ENCODE assay signal across 15 mouse cellular contexts in genomic region chr10:7267903-7268302, GRCm38 (mm10). TPM values are rescaled to one million over a fixed set of nuclear protein-coding genes. Genes with fewer than 3 reads are reported as not detected.
DNase-seq lines count a peak whose midpoint lies in the region; ATAC-seq and TF ChIP-seq lines count a peak whose summit lies in the region.
"Had no signal": no experiment of that assay in that cellular context is flagged by ENCODE, and none has a peak within 500 bp of the region (broad histone marks: within the 10 kb centered on the region; RNA-seq: fewer than 3 reads in every experiment).

No protein-coding gene starts in this region.

- no peaks in the 10 kb centered on the region for H3K9me3 ChIP-seq in forebrain, postnatal 0 days (ENCODE audit: low read length)
- H3K9me3 ChIP-seq: embryonic facial prominence, embryonic 13.5 days; limb, embryonic 13.5 days; neural tube, embryonic 12.5 days; stomach, embryonic 15.5 days had no signal

- H3K27me3 ChIP-seq in forebrain, postnatal 0 days (ENCODE audit: insufficient read depth, low read length): no peaks in the 10 kb centered on the region
- H3K27me3 ChIP-seq: embryonic facial prominence, embryonic 13.5 days; limb, embryonic 13.5 days; neural tube, embryonic 12.5 days; stomach, embryonic 15.5 days had no signal

- no peak for TF ChIP-seq CTCF in forebrain, postnatal 0 days (IDR thresholded peaks at IDR 0.05; ENCODE audit: low read depth)

- no peak overlapping the region for H3K9ac ChIP-seq in forebrain, postnatal 0 days
- H3K9ac ChIP-seq: embryonic facial prominence, embryonic 13.5 days; limb, embryonic 13.5 days; neural tube, embryonic 12.5 days; stomach, embryonic 15.5 days had no signal

- H3K27ac ChIP-seq in forebrain, postnatal 0 days (ENCODE audit: low read depth, low read length): no peak overlapping the region
- H3K27ac ChIP-seq: embryonic facial prominence, embryonic 13.5 days; limb, embryonic 13.5 days; neural tube, embryonic 12.5 days; stomach, embryonic 15.5 days had no signal

- DNase-seq in frontal cortex, postnatal 25 days (ENCODE audit: low spot score in 2 of 2): no peak
- peak; percentile 24 to 29 for DNase-seq in layer of hippocampus, postnatal 14 days (ENCODE audit: low spot score in 2 of 2)
- DNase-seq in layer of hippocampus, postnatal 25 days (ENCODE audit: extremely low spot score in 1 of 2, low spot score in 1 of 2): no peak
- peak; percentile 74 for DNase-seq in cerebellum, adult 8-10 months
- DNase-seq in forebrain, postnatal 0 days: no peak
- DNase-seq in right cerebral cortex, postnatal 10 days (ENCODE audit: low spot score in 2 of 2): no peak
- DNase-seq: adrenal gland, postnatal 10 days; heart, postnatal 10 days; spleen, adult 18-20 months had no signal

- H3K4me2 ChIP-seq in forebrain, postnatal 0 days (ENCODE audit: low read depth): no peak overlapping the region
- H3K4me2 ChIP-seq: embryonic facial prominence, embryonic 13.5 days; limb, embryonic 13.5 days; neural tube, embryonic 12.5 days; stomach, embryonic 15.5 days had no signal

- 0 out of 2 replicates have a peak, but pooled peaks cover 6% of the 10 kb centered on the region for H3K4me1 ChIP-seq in forebrain, postnatal 0 days (ENCODE audit: insufficient read depth)
- H3K4me1 ChIP-seq: limb, embryonic 13.5 days; stomach, embryonic 15.5 days had no signal

- H3K36me3 ChIP-seq in forebrain, postnatal 0 days (ENCODE audit: insufficient read depth): no peaks in the 10 kb centered on the region
- H3K36me3 ChIP-seq: embryonic facial prominence, embryonic 13.5 days; limb, embryonic 13.5 days; neural tube, embryonic 12.5 days; stomach, embryonic 15.5 days had no signal

- ATAC-seq in frontal cortex, adult (ENCODE audit: low TSS enrichment): peak; percentile 38; the same call in 1 of the 2 replicates
- ATAC-seq in forebrain, postnatal 0 days: peak; percentile 47
- no peak for ATAC-seq in granulocyte monocyte progenitor cell, adult 5-6 weeks (replicated peaks; ENCODE audit: poor library complexity, severe bottlenecking)

- 77% methylated on average over 4 of the region's 4 CpGs for WGBS in forebrain, postnatal 0 days

- H3K4me3 ChIP-seq in forebrain, postnatal 0 days (ENCODE audit: low read depth, low read length): no peak overlapping the region
- H3K4me3 ChIP-seq: embryonic facial prominence, embryonic 13.5 days; limb, embryonic 13.5 days; neural tube, embryonic 12.5 days; stomach, embryonic 15.5 days had no signal

RNA-seq across cellular contexts. Expression of gene Cnksr3, which starts 55.9 kb away (rescaled TPM):
- 10 to 100 TPM; 16.5 to 20.8 TPM for total RNA-seq in layer of hippocampus, postnatal 14 days (2021)
- total RNA-seq in layer of hippocampus, postnatal 25 days (2021): 10 to 100 TPM in 1 of 2 experiments, 1 to 10 TPM in 1; 9.8 to 10.6 TPM
- 2.4 and 3.5 TPM in 2 replicates for total RNA-seq in forebrain, postnatal 0 days (2014; rRNA removed)
- 1.8 and 2.0 TPM in 2 replicates for polyA plus RNA-seq in forebrain, postnatal 0 days (2015; fragmentation: Nextera tagmentation; extraction: Ambion mirVana)
- 4.9 and 6.7 TPM in 2 replicates for total RNA-seq in granulocyte monocyte progenitor cell, adult 5-6 weeks (2014; fragmentation: Nextera tagmentation)
- total RNA-seq in granulocyte monocyte progenitor cell, adult 5-6 weeks (2017): 3.2 and 3.7 TPM in 2 replicates

Comparison
In these comparisons a context has a peak if more than half of its experiments do, and no peak if none do; other contexts are left out.
1. DNase-seq: peak in layer of hippocampus, postnatal 14 days (2 of 2) and cerebellum, adult 8-10 months (single experiment); none in frontal cortex, postnatal 25 days (0 of 2), layer of hippocampus, postnatal 25 days (0 of 2), forebrain, postnatal 0 days (single experiment) and right cerebral cortex, postnatal 10 days (0 of 2).